Mouse (Mus musculus) 416B (cell line): ENCODE measurements around the gene Gpr61.

Experiments
- DNase-seq: peaks from one replicate; pipeline ENCODE4 v3.0.0; 2011; ENCODE audit warnings: low read depth

Gpr61 gene

DNA sequence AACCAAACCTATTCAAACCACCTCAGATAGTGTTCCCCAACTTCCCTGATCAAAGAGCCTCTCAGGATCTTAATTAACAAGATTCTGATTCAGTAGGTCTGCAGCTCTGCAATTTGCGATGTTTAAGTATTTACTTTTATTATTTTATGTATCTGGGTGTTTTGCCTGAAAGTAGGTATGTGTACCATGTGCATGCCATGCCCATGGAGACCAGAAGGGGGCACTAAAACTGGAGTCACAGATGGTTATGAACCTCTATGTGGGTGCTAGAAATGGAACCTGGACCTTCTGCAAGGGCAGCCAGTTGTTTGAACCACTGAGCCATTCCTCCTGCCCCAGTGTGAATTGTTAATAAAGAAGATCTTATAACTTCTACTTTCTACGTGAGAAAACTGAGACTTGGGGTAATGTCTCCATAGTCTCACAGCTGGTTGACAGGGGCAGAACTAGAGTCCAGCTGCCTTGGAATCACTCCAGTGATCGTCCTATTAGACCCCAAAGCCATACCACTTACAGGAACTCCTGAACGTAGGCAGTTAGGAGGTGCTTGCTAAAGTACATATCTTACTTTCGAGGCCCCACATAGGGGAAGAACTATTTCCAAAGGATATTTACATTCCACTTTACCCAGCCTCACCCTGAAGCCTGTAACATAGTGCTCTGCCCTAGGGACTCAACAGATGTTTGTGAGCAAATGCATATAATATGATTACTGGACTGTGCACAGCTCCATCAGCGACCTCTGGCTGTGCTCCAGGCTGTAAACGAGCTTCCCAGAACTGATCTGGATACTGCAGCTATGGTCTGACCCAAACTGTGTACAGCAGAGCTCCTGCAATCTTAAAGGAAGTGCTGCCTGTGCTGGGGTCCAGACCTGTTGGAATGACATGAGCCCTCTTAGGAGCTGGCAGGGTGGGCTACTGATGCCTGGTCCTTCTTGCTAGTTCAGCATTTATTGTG is 24.4 kb upstream of the Gpr61 start:
- no peak for DNase-seq

DNA sequence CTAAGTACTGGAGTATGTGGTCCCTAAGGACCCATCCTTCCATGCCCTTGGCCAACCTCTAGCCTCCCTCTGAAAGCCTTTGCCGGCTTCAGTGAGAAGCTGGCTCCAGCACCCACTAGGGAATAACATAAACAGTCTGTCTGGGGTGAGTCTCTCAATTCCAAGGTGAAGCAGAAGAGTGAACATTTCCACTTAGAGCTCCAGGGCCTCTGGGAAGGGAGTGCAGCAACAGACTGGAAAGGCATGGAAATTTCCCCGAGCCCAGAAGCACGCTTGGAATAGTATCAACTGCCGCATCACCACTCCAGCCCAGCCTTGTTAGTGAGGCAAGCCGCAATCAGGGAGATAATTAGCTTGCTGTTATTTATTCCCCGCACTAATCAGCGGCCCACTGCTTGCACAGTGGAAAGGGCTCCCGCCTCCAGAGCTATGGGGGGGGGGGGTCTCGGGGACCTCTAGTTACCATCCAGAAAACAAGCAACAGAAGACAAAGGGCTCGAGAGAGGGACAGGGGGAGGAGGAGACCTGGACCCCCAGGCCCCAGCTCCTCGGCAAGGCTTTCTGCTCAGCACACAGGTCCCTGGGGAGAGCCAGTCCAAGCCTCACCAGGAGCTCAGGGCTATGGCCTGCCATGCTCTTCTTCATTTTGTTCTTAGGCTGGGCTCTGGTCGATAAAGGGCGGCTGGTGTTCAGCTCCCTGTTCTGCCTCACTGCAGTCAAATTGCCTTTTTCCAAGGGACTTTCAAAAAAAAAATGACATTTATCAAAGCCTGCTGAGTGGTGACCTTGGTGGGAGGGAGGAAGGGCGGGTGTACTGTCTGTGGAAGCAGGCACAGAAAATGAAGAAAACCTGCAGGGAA is 20.2 kb upstream of the Gpr61 start:
- no peak for DNase-seq

DNA sequence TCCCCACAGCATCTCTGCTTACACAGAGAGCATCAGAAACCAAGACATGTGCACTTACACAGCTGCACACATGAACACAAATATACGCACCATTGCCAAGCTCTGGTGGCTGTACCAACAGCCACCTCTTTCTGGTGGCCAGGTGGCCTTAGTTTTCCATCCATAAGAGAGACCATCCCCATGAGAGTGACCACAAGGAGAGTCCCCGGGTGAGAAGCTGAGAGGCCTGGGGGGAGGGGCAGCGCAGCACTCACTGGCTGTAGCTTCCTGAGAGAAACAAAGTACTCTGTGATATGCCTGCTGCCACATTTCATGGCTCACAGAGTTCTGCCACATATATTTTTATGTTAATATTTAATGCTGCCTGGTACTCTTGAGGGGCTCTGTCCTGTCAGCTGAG is 14.5 kb upstream of the Gpr61 start:
- DNase-seq, result no peak

DNA sequence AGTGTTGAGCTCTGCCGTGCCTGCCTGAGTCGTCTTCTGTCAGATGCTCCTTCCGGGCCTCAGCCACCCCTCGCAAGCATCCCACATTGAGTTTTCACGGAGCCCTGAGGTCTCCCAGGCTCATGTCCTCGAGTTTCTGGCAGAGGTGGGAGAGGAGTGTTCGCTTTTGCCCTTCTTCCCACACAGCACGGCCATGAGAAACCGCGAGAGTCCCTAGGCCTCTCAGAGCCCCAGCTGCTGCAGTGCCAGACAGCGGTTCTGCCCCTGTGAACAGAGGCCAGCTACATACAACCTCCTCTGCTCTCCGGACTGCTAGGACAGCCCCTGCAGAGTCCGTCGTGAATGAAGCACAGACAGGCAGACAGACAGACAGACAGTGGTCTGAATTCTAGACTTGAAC is 12.8 kb upstream of the Gpr61 start:
- DNase-seq, result no peak

DNA sequence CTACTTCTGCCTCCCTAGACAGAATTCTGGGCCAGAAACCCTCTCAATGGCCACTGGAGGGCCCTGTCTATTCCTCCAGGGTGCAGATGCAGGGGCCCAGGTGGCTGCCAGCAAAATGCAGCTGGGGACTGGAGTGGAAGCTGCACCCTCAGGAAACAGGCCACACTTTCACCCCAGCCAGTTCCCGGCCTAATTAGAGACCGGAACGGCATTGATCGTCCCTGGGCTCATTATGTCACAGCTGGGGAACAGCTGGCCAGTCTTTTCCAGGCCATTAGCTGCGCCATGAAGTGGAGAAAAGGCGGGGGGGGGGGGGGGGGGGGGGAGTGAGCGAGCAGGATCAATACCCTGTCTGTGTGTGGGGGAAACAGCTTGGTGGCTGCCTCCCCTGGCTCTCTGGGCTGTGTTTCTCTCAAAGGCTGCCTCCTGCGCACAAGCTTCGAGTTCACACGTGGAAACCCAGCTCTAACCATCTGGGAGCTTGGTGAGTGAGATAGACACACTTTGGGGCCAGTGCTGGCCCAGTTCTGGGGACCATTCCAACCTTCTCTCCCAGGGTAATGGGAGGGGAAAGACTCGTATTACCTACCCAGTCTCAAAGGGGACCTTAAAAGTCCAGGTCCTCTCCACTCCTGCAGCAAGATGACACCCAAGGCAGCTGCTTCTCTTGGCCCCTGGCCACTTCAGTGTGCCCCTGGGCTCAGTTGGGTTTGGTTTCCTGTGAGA is 12.0 kb upstream of the Gpr61 start:
- DNase-seq, result peak; percentile 41

DNA sequence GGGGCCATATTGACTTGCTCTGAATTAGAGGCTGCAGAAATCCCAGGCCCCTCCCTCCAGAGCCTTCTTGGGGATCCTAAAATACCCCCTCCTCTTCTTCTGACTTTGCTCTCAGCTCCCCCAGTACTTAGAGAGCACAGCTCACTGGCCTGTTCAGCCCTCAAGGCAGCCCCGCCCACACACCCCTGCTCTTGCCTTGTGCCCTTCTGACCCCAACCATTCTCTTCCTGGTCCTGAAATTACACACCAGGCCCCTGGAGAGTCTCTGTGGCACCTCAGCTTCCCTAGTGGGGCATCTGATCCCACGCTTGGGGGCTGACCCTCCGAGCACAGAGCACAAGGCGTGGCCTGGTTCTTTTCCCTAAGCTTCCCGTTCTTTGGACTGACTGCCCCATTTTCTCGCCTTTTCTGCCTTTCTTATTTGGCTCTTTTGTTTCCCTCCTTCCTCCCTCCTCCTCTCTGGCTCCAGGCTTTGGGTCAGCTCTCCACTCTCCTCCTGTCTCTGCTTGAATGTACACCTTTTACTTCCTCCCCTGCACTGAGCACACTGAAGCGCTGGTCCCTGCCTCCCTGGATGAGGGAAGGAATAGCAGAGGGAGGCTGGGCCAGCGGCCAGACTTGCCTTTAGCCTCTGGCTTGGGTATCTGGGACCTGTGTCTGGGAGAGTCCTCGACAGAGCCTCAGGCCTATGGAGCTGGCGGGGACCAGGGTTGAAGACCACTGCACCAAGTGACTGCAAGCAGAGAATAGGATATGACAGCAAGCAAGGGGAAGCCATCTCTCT is 11.0 kb upstream of the Gpr61 start:
- no peak for DNase-seq

DNA sequence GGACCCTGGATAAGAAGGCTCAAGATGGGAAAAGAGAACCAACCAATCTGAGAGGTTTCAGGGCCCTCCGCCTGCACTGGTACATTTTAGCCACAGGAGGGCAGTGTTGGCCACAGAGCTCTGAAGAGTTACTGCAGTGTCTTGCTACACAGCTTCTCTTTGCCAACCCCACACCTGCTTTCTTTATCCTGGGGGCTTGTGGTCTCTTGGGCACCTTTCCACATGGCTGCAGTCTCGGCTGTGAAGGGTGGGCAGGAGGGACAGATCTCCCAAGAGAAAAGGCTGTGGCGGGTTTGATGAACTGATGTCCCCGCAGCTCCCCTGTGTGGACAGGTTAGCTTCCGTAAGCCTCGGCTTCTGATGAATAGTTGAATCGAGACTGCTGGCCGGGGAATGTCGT is 10.1 kb upstream of the Gpr61 start:
- peak; percentile 76 for DNase-seq

DNA sequence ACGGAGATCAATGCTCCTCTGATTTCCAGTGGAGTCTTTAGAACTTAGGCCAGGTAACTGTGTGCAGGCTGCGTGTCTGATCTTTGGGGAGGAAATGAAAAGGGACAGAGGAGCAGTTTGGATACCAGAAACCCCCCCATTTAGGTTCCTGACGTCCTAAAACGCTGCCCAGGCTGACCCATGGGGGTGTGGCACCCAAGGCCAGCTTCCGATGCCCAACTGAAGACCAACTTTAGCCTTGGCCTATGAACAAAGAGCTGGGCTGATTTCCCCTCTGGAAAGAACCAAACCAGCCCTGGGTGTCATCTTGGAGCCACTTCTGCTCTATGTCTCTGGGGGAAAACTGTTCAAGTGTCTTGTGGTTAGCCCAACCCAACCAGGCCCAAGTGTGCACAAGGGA is 9.4 kb upstream of the Gpr61 start:
- no peak for DNase-seq

DNA sequence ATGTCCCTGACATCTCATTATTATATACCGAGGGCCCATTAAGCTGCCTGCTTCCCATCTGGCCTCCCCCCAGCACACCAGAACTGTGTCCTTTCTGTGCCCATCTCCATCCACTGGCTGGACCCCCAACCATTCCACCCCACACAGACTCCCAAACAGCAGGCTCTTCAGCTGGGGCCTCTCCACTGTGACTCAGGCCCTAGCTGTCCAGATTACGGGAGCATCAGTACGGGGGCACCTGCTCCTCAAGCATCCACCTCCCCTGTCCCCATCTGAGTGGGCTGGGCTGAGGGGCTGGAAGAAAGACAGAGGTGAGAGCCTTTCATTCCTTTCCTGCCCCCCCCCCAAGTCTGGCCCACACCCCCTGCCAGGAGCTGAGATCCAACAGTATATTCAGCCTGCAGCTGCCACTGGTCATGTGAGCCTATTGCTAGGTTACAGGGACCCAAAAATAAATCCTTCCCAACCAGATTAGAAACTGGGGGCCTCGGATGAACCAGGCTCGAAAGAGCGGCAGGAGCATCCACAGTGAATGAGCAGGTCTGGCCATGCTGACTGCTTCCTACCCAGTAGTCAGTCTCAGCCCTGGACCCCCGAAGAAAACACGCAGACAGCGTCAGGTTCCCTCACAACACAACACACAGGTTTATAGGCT is 3.8 kb upstream of the Gpr61 start:
- no peak for DNase-seq

DNA sequence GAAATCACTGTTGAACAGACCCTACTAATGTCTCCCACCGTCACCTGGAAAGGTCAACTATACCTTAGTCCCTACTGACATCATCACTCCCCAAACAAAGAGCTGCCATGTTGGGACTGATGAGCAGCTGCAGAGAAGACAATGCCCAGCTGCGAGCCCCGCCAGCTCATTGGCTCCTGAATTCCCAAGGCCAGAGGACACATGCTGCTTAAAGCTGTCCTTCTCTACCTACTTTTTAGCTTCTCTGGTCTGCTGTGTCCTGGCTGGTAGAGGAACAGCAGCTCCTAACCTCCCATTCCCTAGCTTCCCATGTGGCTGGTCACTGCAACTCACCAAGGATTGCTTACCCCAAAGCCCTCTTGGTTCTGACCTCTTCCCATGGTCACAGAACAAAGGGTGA is 2.4 kb downstream of the Gpr61 start:
- DNase-seq, result no peak

DNA sequence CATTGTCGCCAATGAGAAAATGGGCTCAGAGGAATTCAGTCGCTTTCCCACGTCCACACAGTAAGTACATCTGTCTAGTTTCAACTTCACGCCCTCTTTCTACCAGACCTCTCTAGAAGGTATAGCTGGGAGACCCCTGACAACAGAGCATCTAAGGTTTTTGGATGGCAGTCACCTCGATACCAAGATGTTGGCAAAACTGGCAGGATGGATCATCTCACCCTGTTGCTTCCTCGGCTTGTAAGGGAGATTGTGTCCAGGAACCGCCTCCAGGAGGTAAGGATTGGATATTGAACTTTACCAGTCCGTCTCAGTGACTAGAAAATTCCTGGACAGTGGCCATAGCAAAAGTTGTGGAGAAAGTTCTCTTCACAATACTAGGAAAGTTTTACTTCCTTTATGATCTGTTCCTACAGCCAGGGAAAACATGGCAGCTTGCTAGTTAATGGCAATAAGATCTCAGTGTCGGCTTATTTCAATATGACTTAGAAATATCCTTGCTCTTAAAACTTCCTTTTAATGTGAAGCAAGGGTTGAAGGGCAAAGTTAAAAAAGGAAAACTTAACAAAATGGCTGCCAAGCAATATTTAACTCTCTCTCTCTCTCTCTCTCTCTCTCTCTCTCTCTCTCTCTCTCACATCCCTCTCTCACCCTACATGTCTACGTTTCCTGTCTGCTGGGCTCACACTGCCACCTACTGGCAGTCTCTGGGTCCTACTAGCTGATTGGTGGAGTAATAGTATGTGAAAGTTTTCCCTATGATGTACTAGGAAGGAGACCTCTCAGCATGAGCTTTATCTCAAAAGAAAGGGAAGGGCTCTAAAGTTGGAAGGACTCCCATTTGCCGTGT is 7.1 kb downstream of the Gpr61 start:
- peak; percentile 95 for DNase-seq

DNA sequence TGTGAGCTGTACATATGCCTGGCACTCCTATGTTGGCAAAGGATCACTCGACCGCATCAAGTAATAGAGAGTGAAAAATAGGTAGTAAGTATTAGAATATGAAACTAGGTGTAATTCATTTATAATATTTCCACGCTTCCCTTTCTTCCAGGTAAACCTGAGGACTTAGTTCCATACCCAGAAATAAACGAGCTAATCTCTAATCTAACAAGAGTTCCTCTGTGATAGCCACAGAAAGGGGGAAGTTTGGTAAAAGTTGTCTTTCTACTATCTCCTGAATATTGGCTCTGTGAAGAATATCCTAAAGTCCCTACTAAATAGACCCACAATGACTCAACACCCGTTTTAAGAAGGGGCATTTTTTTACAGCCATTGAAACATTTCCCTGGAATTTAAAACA is 8.0 kb downstream of the Gpr61 start:
- DNase-seq, result peak; percentile 40

DNA sequence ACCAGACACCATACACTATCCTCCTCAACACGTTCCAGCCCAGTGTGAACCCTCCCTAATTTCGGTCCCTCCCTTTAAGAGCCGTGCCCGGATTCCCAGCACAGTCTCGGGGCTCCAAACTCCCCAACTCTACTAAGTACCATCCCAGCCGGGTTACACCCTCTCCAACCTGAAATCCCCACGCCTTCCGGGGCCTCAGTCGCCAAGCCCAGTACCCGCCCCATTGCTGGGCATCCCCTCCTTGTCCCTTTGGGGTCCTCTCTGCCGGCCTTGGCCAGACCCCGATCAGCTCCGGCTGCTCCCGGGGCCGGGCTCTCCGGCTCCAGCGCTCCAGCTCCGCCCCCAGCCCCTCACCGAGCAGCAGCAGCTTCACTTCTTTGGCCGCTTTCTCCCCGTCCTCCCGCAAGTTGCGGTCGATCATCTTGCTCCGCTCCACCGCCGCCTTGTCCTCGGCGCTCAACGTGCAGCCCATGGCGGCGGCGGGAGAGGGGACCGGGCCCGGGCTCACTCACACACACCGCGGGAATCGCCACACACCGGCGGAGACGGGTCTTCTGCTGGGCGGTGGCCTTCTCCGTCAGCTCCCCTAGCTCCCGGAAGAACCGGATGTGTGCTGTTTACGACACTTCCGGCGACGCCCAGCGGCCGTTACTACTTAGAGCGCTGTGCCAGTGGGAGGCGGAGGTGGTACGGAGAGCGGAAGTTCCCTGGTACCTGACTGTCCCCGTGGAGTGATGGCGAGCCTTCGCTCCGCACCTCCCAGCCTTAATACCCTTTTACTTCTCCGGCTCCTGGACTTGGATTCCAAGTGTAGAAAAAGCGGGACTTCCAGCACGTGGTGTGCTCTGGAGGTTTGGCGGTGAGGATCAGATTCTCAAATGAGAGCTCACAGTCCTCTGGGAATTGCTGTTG is 8.9 kb downstream of the Gpr61 start, which contains the start of gene Gnai3:
TSS of gene Gnai3 (minus strand) at position 613 of the 912 bp plus-strand sequence.
- peak; percentile 96 for DNase-seq

DNA sequence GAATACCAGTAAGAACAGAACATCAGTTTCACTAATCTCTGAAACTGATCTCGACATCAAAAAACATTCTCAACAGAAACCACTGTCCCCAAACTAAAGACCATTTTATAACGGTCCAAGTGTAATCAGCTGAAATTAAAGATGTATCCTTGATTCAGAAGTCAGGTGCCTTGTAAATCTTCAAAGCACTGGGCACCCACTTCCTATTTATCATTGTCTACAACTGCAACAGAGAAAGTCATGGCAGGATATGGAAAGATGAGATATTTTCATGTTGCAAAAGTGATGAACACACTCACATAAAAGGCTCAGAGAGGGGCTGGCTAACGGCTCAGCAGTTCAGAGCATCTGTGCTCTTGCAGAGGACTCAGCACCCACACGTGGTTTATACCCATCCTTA is 13.9 kb downstream of the Gpr61 start:
- DNase-seq, result peak; percentile 68

DNA sequence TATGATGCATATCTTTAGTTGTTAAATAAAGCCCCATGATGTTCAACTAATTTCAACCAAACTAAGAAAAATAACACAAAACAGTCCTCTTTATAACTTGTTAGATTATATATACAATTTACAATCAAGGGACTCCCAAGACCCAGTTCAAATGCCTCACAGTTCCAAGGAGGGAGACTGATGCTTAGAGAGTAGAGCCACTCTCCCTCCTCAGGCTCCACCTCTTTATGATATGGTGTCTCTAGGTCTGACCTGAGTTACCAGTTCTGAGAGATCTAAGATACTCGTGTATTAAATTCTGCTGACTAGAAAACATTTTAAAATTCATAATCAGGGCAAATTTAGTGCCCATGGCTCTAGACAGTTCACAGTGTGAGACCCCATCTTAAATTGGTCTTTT is 15.6 kb downstream of the Gpr61 start:
- no peak for DNase-seq

DNA sequence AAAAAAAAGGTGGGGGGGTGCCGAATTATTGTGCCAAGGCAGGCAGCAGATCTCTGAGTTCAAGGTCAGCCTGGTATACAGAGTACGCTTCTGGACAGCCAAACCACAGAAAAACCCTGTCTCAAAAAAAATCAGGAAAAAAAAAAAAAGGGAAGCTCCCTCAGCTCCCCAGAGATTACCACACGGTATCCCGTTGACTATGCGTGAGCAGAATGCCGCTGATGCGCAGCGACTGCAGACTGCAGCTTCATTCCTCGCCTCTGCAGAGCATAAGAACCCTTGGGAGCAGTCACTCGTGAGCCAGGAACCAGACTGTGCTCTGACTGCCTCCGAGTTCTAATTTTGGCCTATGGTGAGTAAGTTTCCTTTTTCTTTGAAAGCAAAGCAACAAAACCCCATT is 20.0 kb downstream of the Gpr61 start:
- peak; percentile 76 for DNase-seq

DNA sequence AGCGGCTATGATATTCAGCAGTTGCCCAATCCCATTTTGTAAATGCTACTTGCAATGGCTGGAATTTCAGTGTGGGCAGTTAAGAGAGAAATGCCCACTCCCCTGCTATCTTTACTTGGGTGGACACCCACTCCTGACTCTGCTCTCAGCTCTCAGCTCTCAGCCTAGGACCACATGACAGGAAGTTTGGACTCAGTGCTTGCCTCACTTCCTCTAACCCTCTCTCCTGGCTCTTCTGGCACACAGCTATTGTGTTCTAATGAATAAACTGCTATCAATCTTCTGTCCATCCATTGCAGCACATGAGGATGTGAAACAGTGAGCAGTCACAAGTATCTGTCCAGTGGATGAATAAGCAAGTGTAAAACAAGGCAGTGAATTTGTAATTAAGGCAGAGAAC is 22.2 kb downstream of the Gpr61 start:
- DNase-seq, result no peak

DNA sequence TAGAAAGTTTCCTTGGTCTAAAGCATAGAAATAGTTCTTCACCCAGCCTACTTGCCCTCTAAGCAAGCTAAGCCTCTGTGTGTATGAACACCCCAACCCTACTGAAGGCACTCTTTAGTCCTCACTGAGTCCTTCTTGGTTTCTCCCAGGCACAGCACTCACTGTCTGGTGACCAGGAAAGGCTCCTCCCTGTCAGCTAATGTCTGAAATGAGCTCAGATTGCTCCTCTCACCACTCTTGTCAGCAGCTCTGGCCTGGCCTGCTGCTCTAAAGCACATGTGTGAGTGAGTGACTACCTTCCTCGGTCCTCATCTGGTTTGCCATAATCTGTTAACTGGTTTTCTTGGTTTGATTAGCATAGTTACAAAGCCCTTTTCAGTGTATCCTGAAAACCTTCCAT is 22.9 kb downstream of the Gpr61 start:
- DNase-seq, result no peak

DNA sequence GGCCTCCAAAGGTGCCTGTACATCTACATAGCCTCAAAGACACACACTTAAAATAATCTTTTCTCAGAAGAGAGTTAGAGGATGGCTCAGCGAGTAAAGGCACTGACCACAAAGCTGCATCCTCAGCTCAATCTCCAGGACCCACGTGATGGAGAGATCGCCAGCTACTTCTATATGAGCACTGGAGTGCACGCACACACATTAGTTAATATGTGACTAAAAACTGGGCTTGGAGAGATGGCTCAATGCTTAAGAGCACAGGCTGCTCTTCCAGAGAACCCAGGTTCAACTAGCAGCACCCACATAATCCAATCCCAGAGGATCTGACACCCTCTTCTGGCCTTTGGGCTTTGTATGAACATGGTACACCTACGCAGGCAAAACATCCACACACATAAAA is 23.5 kb downstream of the Gpr61 start:
- no peak for DNase-seq
